Mouse (Mus musculus): ENCODE data around the gene Foxe3. TPM values are rescaled to one million over a fixed set of nuclear protein-coding genes. Genes with fewer than 3 reads are reported as not detected.
A peak's percentile ranks its signal among the peaks of the same experiment; 100 is the strongest.

Gene Foxe3
- total RNA-seq, 2 experiments from 2014 or later = not detected

GRCm38 (mm10) chr4:114924971-114925916, 569 bp downstream of the Foxe3 start:
- DNase-seq (ENCODE audit: low spot score in 2 of 2) = no peak
- intact Hi-C loops (cut with DNase I) = no loop called here

DNA sequence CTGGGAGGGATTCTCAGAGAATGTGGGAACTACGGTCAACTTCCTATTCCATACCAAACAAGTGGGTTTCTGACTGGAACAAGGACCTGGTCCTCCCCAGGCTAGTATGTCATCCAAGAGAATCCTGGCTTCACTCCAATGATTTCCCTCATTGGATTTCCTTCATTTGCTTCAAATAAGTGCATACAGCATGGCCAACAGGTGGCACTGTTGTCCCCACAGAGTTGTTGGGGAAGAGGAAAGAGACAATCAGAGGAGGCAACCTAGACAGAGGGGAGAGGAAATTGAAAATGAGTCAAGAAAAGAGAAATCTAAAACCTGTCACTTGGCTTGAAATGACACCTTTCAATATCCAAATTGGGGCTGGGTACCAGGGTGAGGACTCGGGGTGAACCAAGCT, 8.7 kb downstream of the Foxe3 start:
- intact Hi-C loops (cut with DNase I) = no loop called here
- no peak for DNase-seq (ENCODE audit: low spot score in 2 of 2)

DNA sequence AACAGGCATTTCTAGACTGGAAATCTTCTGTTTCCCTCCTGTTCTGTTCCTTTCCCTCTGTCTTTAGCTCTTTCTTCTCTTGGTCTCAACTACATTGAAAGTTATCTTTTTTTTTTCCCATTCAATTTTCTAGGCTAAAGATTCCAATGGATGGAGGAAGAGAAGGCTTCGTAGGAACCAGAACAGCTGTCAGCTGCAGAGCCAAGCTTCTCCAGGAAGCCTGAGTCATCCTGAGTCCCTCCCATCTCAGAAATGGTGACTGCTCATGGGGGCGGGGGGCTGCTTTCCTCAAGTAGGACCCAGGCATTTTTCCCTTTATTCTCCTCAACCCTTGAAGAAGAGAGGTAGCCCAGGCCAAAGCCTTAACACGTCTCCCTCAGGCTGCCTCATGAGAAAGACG, 9.8 kb downstream of the Foxe3 start:
- intact Hi-C loops (cut with DNase I) = no loop called here
- no peak for DNase-seq (ENCODE audit: low spot score in 2 of 2)

DNA sequence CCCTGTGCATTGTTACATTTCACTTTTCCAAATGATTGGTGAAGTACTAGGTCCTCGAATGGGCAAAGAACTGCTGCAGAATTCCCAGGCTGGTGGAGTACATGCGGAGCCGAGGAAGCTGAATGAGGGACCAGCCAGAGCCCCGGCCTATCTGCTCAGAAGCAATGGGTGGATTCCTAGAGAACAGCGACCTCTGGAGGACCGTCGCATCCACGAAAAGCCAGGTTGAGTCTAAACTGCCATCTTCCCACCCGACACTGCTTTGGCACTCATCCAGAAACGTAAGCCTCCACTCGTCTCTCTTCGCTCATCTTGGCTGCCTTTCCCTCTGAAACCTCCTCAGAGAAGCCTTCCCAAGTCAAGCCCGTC, 12.2 kb downstream of the Foxe3 start:
- intact Hi-C loops (cut with DNase I) = loop anchor here (5.0 kb wide), 2 partner anchors 246 to 1024 kb away; partner anchors contain the start of gene Dmbx1
- DNase-seq (ENCODE audit: low spot score in 2 of 2) = no peak

- intact Hi-C loops (cut with DNase I) = loop anchor here (5.0 kb wide), 2 partner anchors 246 to 1024 kb away; partner anchors contain the start of gene Dmbx1
- no peak for DNase-seq (ENCODE audit: low spot score in 2 of 2)
These were observed 12.9 kb downstream of the Foxe3 start for GRCm38 (mm10) chr4:114912705-114913593.

DNA sequence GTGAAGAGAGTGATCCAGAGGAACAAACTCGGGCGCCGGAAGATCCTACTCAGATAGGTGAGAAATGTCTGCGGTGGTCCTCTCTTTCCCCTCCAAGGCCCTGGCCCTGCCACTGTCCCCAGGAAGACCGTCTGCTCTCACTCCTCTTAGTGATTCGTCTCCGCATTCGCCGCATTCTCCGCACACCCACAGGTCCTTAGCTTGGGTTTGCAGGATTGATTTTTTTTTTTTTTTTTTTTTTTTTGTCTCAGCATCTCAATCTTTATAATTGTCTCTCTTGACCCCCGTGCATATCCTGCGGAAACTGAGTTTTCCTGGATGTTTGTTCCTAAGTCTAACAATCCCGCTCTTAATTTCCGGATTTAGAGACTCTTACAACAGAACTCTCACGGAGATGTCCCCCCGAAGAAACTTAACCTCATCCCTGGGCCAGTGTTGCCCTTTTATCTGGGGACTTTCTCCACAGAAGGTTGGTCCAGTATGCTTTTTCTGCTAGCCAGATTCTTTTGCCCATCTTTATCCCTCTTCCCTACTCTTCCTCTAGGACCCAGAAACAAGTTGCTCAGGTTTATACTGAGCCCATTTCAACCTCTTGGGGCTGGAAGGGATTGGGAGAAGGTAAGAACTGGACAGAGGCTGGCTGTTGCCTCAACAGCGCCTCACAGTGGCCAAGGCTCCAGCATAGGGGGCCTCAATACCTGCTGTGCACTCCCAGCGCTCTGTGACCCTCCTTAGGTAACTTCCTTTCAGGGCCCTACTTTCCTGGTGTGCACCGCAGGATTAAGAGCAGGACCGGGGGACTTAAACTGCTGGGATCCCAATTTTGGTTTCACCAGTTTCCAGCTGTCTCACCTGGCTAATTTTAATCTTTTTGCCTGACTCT, 16.0 kb downstream of the Foxe3 start:
- DNase-seq (ENCODE audit: low spot score in 2 of 2) = no peak

DNA sequence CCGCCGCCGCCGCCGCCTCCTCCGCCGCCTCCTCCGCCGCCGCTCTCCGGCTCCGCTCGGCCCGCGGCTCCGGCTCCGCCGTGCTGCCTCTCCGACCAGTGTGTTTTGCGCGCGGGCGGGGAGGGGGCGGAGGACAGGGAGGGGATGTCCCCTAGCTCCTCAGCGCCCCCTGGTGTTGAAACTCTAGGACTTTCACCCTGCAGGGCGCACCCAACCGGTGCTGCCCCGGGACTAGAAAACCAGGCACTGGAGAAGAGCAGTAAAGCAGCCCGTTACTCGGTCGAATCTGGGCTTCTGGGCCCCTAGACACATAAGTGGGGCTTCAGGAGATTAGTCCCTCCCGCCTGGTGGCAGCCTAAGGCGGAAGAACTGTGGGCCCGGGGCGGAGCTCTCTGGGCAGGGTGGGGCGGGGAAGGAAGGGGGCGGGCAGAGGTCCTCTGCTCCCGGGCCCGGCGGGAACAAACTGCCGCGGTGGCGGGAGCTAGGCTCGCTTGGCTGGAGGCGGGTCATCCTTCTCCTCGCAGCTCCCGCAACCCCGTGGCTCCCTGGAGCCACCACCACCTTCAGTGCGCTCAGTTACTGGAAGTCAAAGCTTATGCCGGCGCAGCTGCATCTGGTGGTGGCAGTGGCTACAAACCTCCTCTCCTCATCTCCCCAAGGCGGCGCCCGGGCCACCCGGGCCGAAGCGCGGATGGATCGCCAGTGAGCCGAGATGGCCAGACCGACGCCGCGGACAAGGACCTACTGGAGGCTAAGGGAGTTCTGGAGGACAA, 16.8 kb downstream of the Foxe3 start, which contains the start of gene Foxd2:
Foxd2 (minus strand) TSS at position 45 of the 773 bp plus-strand sequence.
- peak; percentile 45 to 57 for DNase-seq (ENCODE audit: low spot score in 2 of 2)
- intact Hi-C loops (cut with DNase I) = no loop called here

More for the DNA sequence above, 16.0 kb downstream of the Foxe3 start:
- intact Hi-C loops (cut with DNase I) = loop anchor here (5.0 kb wide), 2 partner anchors 243 to 1027 kb away; partner anchors contain the start of gene Dmbx1

- peak in 1 of 2 experiments; percentile 26 for DNase-seq (ENCODE audit: low spot score in 2 of 2)
- intact Hi-C loops (cut with DNase I) = no loop called here
These were observed 17.6 kb downstream of the Foxe3 start for GRCm38 (mm10) chr4:114907951-114908828.

DNA sequence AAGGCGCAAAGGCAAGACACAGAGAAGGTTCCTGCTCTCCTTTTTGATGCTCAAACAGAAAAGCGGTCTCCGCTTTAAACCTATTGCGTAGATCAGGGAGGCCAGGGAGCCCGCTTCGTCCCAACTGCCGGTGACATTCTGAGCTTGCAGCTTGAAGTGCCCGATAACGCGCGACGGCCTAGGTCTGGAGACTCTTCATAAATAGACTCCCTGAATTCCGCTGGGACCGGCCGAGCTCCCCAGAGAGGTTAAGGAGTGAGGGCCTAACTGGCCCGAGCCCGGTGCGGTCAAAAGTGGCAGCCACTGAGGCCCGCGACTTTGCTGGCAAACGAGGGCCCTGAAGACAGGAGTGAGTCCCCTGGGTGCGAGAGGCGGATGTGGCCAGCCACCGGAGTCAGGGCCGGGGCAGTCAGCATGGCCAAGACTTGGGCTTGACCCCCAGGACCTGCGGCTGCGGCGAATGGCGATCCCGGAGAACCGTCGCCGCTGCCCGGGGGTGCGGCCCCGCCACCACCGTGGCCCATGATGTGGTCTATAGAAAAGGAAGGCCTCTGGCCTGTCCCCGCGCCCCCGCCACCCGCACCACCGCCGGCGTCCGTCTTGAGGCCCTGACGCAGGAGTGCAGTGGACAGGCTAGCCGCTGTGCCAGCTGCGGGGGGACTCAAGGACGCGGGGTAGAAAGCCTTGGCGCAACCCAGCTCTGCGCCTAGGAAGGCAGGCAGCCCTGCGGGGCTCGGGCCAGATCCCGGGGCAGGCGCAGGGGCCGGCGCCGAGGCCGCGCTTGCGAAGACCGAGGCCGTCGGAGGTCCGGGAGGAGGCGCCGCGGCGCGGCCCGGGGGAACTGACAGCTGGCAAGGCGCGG, 18.5 kb downstream of the Foxe3 start:
- intact Hi-C loops (cut with DNase I) = no loop called here
- no peak for DNase-seq (ENCODE audit: low spot score in 2 of 2)

DNA sequence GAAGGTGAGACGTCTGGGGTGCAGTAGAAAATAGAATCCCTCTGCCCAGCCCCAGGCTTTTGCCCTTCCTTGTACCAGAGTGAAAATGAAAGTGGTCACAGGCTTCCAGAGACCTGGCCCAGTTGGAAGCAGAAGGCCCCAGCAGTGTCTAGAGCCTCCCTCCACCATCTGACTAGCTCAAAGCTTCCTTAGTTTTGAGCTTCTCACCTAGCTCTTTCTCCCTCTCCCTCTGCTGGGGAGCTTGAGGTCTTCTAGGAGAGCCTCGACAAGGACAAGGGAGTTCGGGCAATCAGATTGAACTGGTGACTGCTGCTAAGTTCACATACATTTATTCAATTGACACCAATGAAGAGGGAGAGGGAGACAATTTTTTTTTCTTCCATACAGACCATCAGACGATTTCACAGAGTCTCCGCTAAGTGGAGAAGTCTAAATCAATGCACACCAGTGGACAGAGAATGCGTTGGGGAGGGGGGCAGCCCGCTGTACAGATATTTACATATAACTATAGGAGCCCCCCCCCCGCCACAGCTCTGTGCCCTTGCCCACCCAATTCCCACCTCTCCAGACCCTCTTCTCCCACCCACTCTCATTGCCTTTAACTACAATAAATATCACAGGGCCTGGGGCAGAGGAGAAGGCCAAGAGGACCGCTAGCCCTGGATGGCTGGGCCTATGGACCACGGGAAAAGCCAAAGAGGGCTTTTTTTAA, 19.7 kb downstream of the Foxe3 start:
- intact Hi-C loops (cut with DNase I) = no loop called here
- no peak for DNase-seq (ENCODE audit: low spot score in 2 of 2)

- DNase-seq (ENCODE audit: low spot score in 2 of 2) = no peak
- intact Hi-C loops (cut with DNase I) = no loop called here
These were observed 20.3 kb downstream of the Foxe3 start for GRCm38 (mm10) chr4:114905501-114905900.

DNA sequence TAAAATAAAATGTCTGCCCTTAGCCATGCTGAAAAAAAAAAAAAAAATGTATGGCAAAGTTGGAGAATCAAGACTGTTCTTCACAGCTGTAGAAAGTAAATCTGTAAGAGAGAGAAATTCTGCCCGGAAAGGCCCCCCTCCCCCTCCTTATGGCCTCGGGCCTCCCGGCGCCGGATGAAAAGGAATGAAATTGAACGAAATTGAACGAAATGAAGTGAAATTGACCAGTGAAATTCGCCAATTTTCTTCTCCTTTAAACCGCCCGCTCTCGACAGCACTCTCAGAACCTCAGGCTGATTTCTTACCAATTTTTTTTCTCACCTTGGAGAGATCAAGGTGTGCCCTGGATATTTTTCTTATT, 22.4 kb downstream of the Foxe3 start:
- intact Hi-C loops (cut with DNase I) = loop anchor here (2.0 kb wide), 1 partner anchor 155 kb away; no protein-coding TSS in a partner anchor
- DNase-seq (ENCODE audit: low spot score in 2 of 2) = no peak

- intact Hi-C loops (cut with DNase I) = loop anchor here (2.0 kb wide), 1 partner anchor 156 kb away; no protein-coding TSS in a partner anchor
These were observed 23.0 kb downstream of the Foxe3 start for GRCm38 (mm10) chr4:114902641-114903421.

GRCm38 (mm10) chr4:114901643-114902351, 24.0 kb downstream of the Foxe3 start:
- DNase-seq (ENCODE audit: low spot score in 2 of 2) = no peak
- intact Hi-C loops (cut with DNase I) = loop anchor here (2.0 kb wide), 1 partner anchor 157 kb away; no protein-coding TSS in a partner anchor

More at GRCm38 (mm10) chr4:114902641-114903421, 23.0 kb downstream of the Foxe3 start:
- DNase-seq (ENCODE audit: low spot score in 2 of 2) = no peak

All from left cerebral cortex, postnatal 36 days (tissue).